Comparison of ENCODE assay signal across 8 mouse cellular contexts in the genomic region with DNA sequence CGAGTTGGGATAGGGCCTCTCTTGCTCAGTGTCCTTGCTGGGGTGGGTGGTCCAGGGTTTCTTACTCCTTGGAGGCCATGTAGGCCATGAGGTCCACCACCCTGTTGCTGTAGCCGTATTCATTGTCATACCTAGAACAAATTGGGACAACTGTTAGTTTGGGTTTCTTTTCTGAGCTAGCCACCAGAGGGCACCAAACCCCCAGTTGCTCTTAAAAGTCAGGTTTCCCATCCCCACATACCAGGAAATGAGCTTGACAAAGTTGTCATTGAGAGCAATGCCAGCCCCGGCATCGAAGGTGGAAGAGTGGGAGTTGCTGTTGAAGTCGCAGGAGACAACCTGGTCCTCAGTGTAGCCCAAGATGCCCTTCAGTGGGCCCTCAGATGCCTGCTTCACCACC. TPM values are rescaled to one million over a fixed set of nuclear protein-coding genes. Genes with fewer than 3 reads are reported as not detected.
DNase-seq lines count a peak whose midpoint lies in the region; ATAC-seq and TF ChIP-seq lines count a peak whose summit lies in the region.
"Not testable (repeated sequence)": the region's sequence is repeated elsewhere in the genome, so short reads cannot be mapped to it uniquely, and the experiment has no call there.

No protein-coding gene starts in this region.

- not testable (repeated sequence) for H3K27me3 ChIP-seq in CH12.LX (replicated peaks); embryonic facial prominence, embryonic 10.5 days (replicated peaks; ENCODE audit: low read depth, poor library complexity, severe bottlenecking); heart, embryonic 12.5 days (replicated peaks); kidney, postnatal 0 days (ENCODE audit: insufficient read depth, low read length); liver, adult 2 months (ENCODE audit: control insufficient read depth, insufficient read depth, low read length)

- not testable (repeated sequence) for TF ChIP-seq EP300 in CH12.LX (IDR thresholded peaks at IDR 0.05; ENCODE audit: low read length)

- DNase-seq in CH12.LX (ENCODE audit: extremely low read depth): peak; percentile 79
- DNase-seq in brain, adult 2 months (ENCODE audit: low read depth, low spot score): peak; percentile 87
- peak; percentile 70 for DNase-seq in embryonic facial prominence, embryonic 10.5 days (ENCODE audit: low spot score)
- DNase-seq in kidney, postnatal 0 days (ENCODE audit: low spot score): peak; percentile 83
- DNase-seq in liver, adult 2 months (ENCODE audit: extremely low read depth, low read depth, low spot score): peak; percentile 52
- peak; percentile 55 for DNase-seq in neural tube, embryonic 10.5 days (ENCODE audit: extremely low spot score, low spot score)
- DNase-seq in thymus, adult 18-20 months: peak; percentile 51 to 61

- not testable (repeated sequence) for H3K27ac ChIP-seq in CH12.LX (ENCODE audit: insufficient read depth, low read depth); embryonic facial prominence, embryonic 10.5 days (replicated peaks); kidney, postnatal 0 days; liver, adult 2 months (replicated peaks; ENCODE audit: insufficient read depth, low read depth, low read length)
- H3K27ac ChIP-seq in heart, embryonic 12.5 days (ENCODE audit: poor library complexity, severe bottlenecking): peak overlapping the region; percentile 82

- not testable (repeated sequence) for H3K9me3 ChIP-seq in CH12.LX (replicated peaks; ENCODE audit: low read length); embryonic facial prominence, embryonic 10.5 days; heart, embryonic 12.5 days (replicated peaks); kidney, postnatal 0 days (replicated peaks; ENCODE audit: low read length)

- peaks cover 21% of the 10 kb centered on the region for H3K79me2 ChIP-seq in CH12.LX (replicated peaks; ENCODE audit: control insufficient read depth, extremely low read depth, insufficient read depth, poor library complexity, severe bottlenecking)
- H3K79me2 ChIP-seq in liver, adult 2 months (ENCODE audit: control insufficient read depth, insufficient read depth, low read length): peaks cover 14% of the 10 kb centered on the region; the same call in 1 of the 2 replicates

- H3K4me1 ChIP-seq in CH12.LX (ENCODE audit: control insufficient read depth in 1 of 2, insufficient read depth in 2 of 2): peaks cover 5 to 24% of the 10 kb centered on the region in 2 experiments
- H3K4me1 ChIP-seq in embryonic facial prominence, embryonic 10.5 days: peaks cover 62% of the 10 kb centered on the region
- H3K4me1 ChIP-seq in heart, embryonic 12.5 days (replicated peaks): peaks cover 38% of the 10 kb centered on the region
- peaks cover 22% of the 10 kb centered on the region for H3K4me1 ChIP-seq in kidney, postnatal 0 days (replicated peaks; ENCODE audit: insufficient read depth, low read length)
- not testable (repeated sequence) for H3K4me1 ChIP-seq in liver, adult 2 months (ENCODE audit: control insufficient read depth, insufficient read depth, low read length)

- not testable (repeated sequence) for H3K4me2 ChIP-seq in CH12.LX (ENCODE audit: insufficient read depth, low read depth, poor library complexity, severe bottlenecking); kidney, postnatal 0 days (ENCODE audit: low read length)
- peak overlapping the region; percentile 90 for H3K4me2 ChIP-seq in heart, embryonic 12.5 days

- in situ Hi-C loops in CH12.LX (cut with MboI; ENCODE audit: low pct_ligation_motif_present, low pct_unique_long_range_greater_than_20kb, low sequenced_read_pairs): not testable (repeated sequence)

- TF ChIP-seq CTCF in CH12.LX (conservative IDR thresholded peaks at IDR 0.05 in 1 of 2, IDR thresholded peaks at IDR 0.05 in 1 of 2; ENCODE audit: low read depth in 2 of 2, low read length in 2 of 2): peak; percentile 7 to 54; a peak in 2 of 4 replicates
- TF ChIP-seq CTCF in kidney, postnatal 0 days (IDR thresholded peaks at IDR 0.05; ENCODE audit: low read depth): peak; percentile 73
- TF ChIP-seq CTCF in liver, adult 2 months (IDR thresholded peaks at IDR 0.05; ENCODE audit: low read depth, low read length): peak; percentile 24; the same call in 1 of the 2 replicates

- peak; percentile 21 for TF ChIP-seq RAD21 in CH12.LX (IDR thresholded peaks at IDR 0.05; ENCODE audit: low read depth, low read length)

- not testable (repeated sequence) for H3K9ac ChIP-seq in CH12.LX (ENCODE audit: insufficient read depth, low read depth); kidney, postnatal 0 days (ENCODE audit: low read depth, low read length); liver, adult 2 months (ENCODE audit: low read depth, low read length)
- peak overlapping the region; percentile 58; the same call in 1 of the 2 replicates for H3K9ac ChIP-seq in heart, embryonic 12.5 days

- dilution Hi-C loops in CH12.LX (cut with MboI; ENCODE audit: extremely low pct_ligation_motif_present, extremely low pct_unique_long_range_greater_than_20kb, low sequenced_read_pairs): not testable (repeated sequence)

- not testable (repeated sequence) for TF ChIP-seq POLR2A in CH12.LX (IDR thresholded peaks at IDR 0.05; ENCODE audit: low read depth, low read length); liver, adult 2 months (IDR thresholded peaks at IDR 0.05; ENCODE audit: extremely low read depth, insufficient read depth, low read length)

- H3K4me3 ChIP-seq in CH12.LX (replicated peaks in 1 of 3; ENCODE audit: low read depth in 2 of 3, low read length in 2 of 3, poor library complexity in 1 of 3); embryonic facial prominence, embryonic 10.5 days; kidney, postnatal 0 days (replicated peaks; ENCODE audit: low read depth, low read length); liver, adult 2 months (ENCODE audit: insufficient read depth, low read depth, low read length): not testable (repeated sequence)
- H3K4me3 ChIP-seq in heart, embryonic 12.5 days: 0 out of 2 replicates have a peak overlapping the region, but pooled peaks have one; percentile 84

- 8% methylated on average over 4 of the region's 5 CpGs for WGBS in embryonic facial prominence, embryonic 10.5 days
- 5% methylated on average over 4 of the region's 5 CpGs for WGBS in heart, embryonic 12.5 days
- 13% methylated on average over 3 of the region's 5 CpGs for WGBS in kidney, postnatal 0 days
- WGBS in liver, adult 2 months: 7% methylated on average over 4 of the region's 5 CpGs

- not testable (repeated sequence) for ATAC-seq in heart, embryonic 12.5 days (ENCODE audit: insufficient number of reproducible peaks, low FRiP score); kidney, postnatal 0 days (replicated peaks; ENCODE audit: low FRiP score, low read depth)

- H3K36me3 ChIP-seq in CH12.LX (replicated peaks in 1 of 2; ENCODE audit: control insufficient read depth in 1 of 2, insufficient read depth in 1 of 2, low read length in 1 of 2): peaks cover 55 to 68% of the 10 kb centered on the region in 2 experiments
- peaks cover 84% of the 10 kb centered on the region for H3K36me3 ChIP-seq in embryonic facial prominence, embryonic 10.5 days (replicated peaks)
- H3K36me3 ChIP-seq in heart, embryonic 12.5 days: peaks cover 62% of the 10 kb centered on the region
- H3K36me3 ChIP-seq in kidney, postnatal 0 days (ENCODE audit: insufficient read depth, low read length): peaks cover 22% of the 10 kb centered on the region
- not testable (repeated sequence) for H3K36me3 ChIP-seq in liver, adult 2 months (ENCODE audit: control insufficient read depth, insufficient read depth, low read length)

RNA-seq across cellular contexts. Expression of gene Gapdh, which starts 4.3 kb away (rescaled TPM):
- 2,085 and 2,925 TPM in 2 replicates for total RNA-seq in CH12.LX (2012; rRNA removed)
- 1,576 and 2,268 TPM in 2 replicates for total RNA-seq in CH12.LX (2014; rRNA removed)
- 2,269 and 2,654 TPM in 2 replicates for polyA plus RNA-seq in CH12.LX (2012; ENCODE audit: insufficient read length, low read depth)
- polyA plus RNA-seq in embryonic facial prominence, embryonic 10.5 days (2016; fragmentation: Nextera tagmentation; extraction: Ambion mirVana): 2,731 and 2,955 TPM in 2 replicates
- 4,345 and 4,378 TPM in 2 replicates for polyA plus RNA-seq in heart, embryonic 12.5 days (2016; fragmentation: Nextera tagmentation; extraction: Ambion mirVana)
- 1,529 and 1,548 TPM in 2 replicates for polyA plus RNA-seq in kidney, postnatal 0 days (2015; fragmentation: Nextera tagmentation; extraction: Ambion mirVana)
- total RNA-seq in liver, adult 2 months (2014; rRNA removed): 1,072 and 1,474 TPM in 2 replicates
- polyA plus RNA-seq in liver, adult 2 months (2012; rRNA removed): 2,601 and 2,951 TPM in 2 replicates

RNA-seq across cellular contexts. Expression of gene Iffo1, which starts 16.9 kb away (rescaled TPM):
- total RNA-seq in CH12.LX (2012; rRNA removed) (6.7 and 7.6 TPM in 2 replicates), CH12.LX (2014; rRNA removed) (3.3 and 4.0 TPM in 2 replicates)
- 7.0 and 8.2 TPM in 2 replicates for polyA plus RNA-seq in CH12.LX (2012; ENCODE audit: insufficient read length, low read depth)
- 11.0 and 11.1 TPM in 2 replicates for polyA plus RNA-seq in embryonic facial prominence, embryonic 10.5 days (2016; fragmentation: Nextera tagmentation; extraction: Ambion mirVana)
- polyA plus RNA-seq in heart, embryonic 12.5 days (2016; fragmentation: Nextera tagmentation; extraction: Ambion mirVana): 11.3 and 11.8 TPM in 2 replicates
- polyA plus RNA-seq in kidney, postnatal 0 days (2015; fragmentation: Nextera tagmentation; extraction: Ambion mirVana): 8.1 and 8.7 TPM in 2 replicates
- total RNA-seq in liver, adult 2 months (2014; rRNA removed): 2.5 and 2.6 TPM in 2 replicates
- 7.5 and 9.9 TPM in 2 replicates for polyA plus RNA-seq in liver, adult 2 months (2012; rRNA removed)

RNA-seq across cellular contexts. Expression of gene Ncapd2, which starts 29.5 kb away (rescaled TPM):
- 140 and 147 TPM in 2 replicates for total RNA-seq in CH12.LX (2012; rRNA removed)
- 78.3 and 79.6 TPM in 2 replicates for total RNA-seq in CH12.LX (2014; rRNA removed)
- polyA plus RNA-seq in CH12.LX (2012; ENCODE audit: insufficient read length, low read depth): 263 and 301 TPM in 2 replicates
- polyA plus RNA-seq in embryonic facial prominence, embryonic 10.5 days (2016; fragmentation: Nextera tagmentation; extraction: Ambion mirVana): 261 and 263 TPM in 2 replicates
- polyA plus RNA-seq in heart, embryonic 12.5 days (2016; fragmentation: Nextera tagmentation; extraction: Ambion mirVana): 99.0 and 112 TPM in 2 replicates
- polyA plus RNA-seq in kidney, postnatal 0 days (2015; fragmentation: Nextera tagmentation; extraction: Ambion mirVana): 43.8 and 48.0 TPM in 2 replicates
- total RNA-seq in liver, adult 2 months (2014; rRNA removed): 2.4 and 4.6 TPM in 2 replicates
- 3.5 and 5.3 TPM in 2 replicates for polyA plus RNA-seq in liver, adult 2 months (2012; rRNA removed)

RNA-seq across cellular contexts. Expression of gene Mrpl51, which starts 29.6 kb away (rescaled TPM):
- 120 and 153 TPM in 2 replicates for total RNA-seq in CH12.LX (2012; rRNA removed)
- 152 and 184 TPM in 2 replicates for total RNA-seq in CH12.LX (2014; rRNA removed)
- polyA plus RNA-seq in CH12.LX (2012; ENCODE audit: insufficient read length, low read depth): 161 and 171 TPM in 2 replicates
- polyA plus RNA-seq in embryonic facial prominence, embryonic 10.5 days (2016; fragmentation: Nextera tagmentation; extraction: Ambion mirVana): 207 and 214 TPM in 2 replicates
- polyA plus RNA-seq in heart, embryonic 12.5 days (2016; fragmentation: Nextera tagmentation; extraction: Ambion mirVana): 217 and 218 TPM in 2 replicates
- 275 and 288 TPM in 2 replicates for polyA plus RNA-seq in kidney, postnatal 0 days (2015; fragmentation: Nextera tagmentation; extraction: Ambion mirVana)
- total RNA-seq in liver, adult 2 months (2014; rRNA removed): 43.0 and 44.0 TPM in 2 replicates
- polyA plus RNA-seq in liver, adult 2 months (2012; rRNA removed): 69.8 and 72.4 TPM in 2 replicates

RNA-seq across cellular contexts. Expression of gene Nop2, which starts 30.3 kb away (rescaled TPM):
- 128 and 188 TPM in 2 replicates for total RNA-seq in CH12.LX (2012; rRNA removed)
- total RNA-seq in CH12.LX (2014; rRNA removed): 154 TPM in 2 replicates
- 175 and 179 TPM in 2 replicates for polyA plus RNA-seq in CH12.LX (2012; ENCODE audit: insufficient read length, low read depth)
- 94.1 and 99.4 TPM in 2 replicates for polyA plus RNA-seq in embryonic facial prominence, embryonic 10.5 days (2016; fragmentation: Nextera tagmentation; extraction: Ambion mirVana)
- 55.0 and 56.2 TPM in 2 replicates for polyA plus RNA-seq in heart, embryonic 12.5 days (2016; fragmentation: Nextera tagmentation; extraction: Ambion mirVana)
- 41.1 and 43.2 TPM in 2 replicates for polyA plus RNA-seq in kidney, postnatal 0 days (2015; fragmentation: Nextera tagmentation; extraction: Ambion mirVana)
- total RNA-seq in liver, adult 2 months (2014; rRNA removed): 8.2 and 9.7 TPM in 2 replicates
- 7.7 and 11.0 TPM in 2 replicates for polyA plus RNA-seq in liver, adult 2 months (2012; rRNA removed)
